Mouse (Mus musculus) embryonic fibroblast, embryonic 13.5 days (primary cell): ENCODE data around the gene Gm6588. TPM values are rescaled to one million over a fixed set of nuclear protein-coding genes. Genes with fewer than 3 reads are reported as not detected.

Source experiments
- H3K27ac ChIP-seq: 2 replicates; pipeline ENCODE4 v1.5.1; 2012; ENCODE audit warnings: low read length, control low read depth, inconsistent platforms; ENCODE audit not compliant: insufficient read depth
- H3K4me1 ChIP-seq: 2 replicates; pipeline ENCODE4 v1.6.1; 2011; ENCODE audit warnings: low read length; ENCODE audit not compliant: control insufficient read depth, insufficient read depth
- H3K4me3 ChIP-seq: 2 replicates; pipeline ENCODE4 v1.5.1; 2011; ENCODE audit warnings: mild to moderate bottlenecking, control low read depth, low read length; ENCODE audit not compliant: insufficient read depth
- CTCF ChIP-seq: IDR thresholded peaks from 2 replicates; pipeline ENCODE4 v1.5.1; 2011; ENCODE audit warnings: mild to moderate bottlenecking, control low read depth, low read length, moderate library complexity, borderline replicate concordance; ENCODE audit not compliant: insufficient read depth
- POLR2A ChIP-seq: IDR thresholded peaks from 2 replicates; pipeline ENCODE4 v1.6.1; 2011; ENCODE audit warnings: low read depth, mild to moderate bottlenecking, control low read depth, low read length, moderate library complexity
- polyA plus RNA-seq: library from polyadenylated mRNA; stranded (reverse); fragments of >200 nt; gene quantifications from 2 replicates; pipeline ENCODE4 v1.2.4, GENCODE M21; 2011; ENCODE audit warnings: low read depth; ENCODE audit not compliant: missing spikeins, insufficient read length

Gm6588 gene
- polyA plus RNA-seq, 1 experiment = not detected

GRCm38 (mm10) chr5:112491489-112491888 lies 42.3 kb downstream of the Gm6588 start:
- Histone ChIP-seq H3K27ac (no peak overlapping the region), H3K4me3 (no peak overlapping the region), H3K4me1 (no peaks in the 10 kb centered on the region)
- TF ChIP-seq CTCF (no peak), POLR2A (no peak)

- no peak overlapping the region for H3K4me3 ChIP-seq
- no peak overlapping the region for H3K27ac ChIP-seq
- TF ChIP-seq POLR2A (no peak), CTCF (no peak)
Measured at GRCm38 (mm10) chr5:112493492-112493891, 44.3 kb downstream of the Gm6588 start.

GRCm38 (mm10) chr5:112496753-112497369 lies 47.6 kb downstream of the Gm6588 start:
- no peak overlapping the region for H3K4me3 ChIP-seq
- TF ChIP-seq CTCF = no peak
- TF ChIP-seq POLR2A = no peak
- H3K4me1 ChIP-seq = no peaks in the 10 kb centered on the region
- H3K27ac ChIP-seq = no peak overlapping the region

More at GRCm38 (mm10) chr5:112493492-112493891, 44.3 kb downstream of the Gm6588 start:
- no peaks in the 10 kb centered on the region for H3K4me1 ChIP-seq

- TF ChIP-seq CTCF = no peak
- TF ChIP-seq POLR2A = no peak
- no peaks in the 10 kb centered on the region for H3K4me1 ChIP-seq
- no peak overlapping the region for H3K4me3 ChIP-seq
- no peak overlapping the region for H3K27ac ChIP-seq
Measured at GRCm38 (mm10) chr5:112498921-112499917, 50.0 kb downstream of the Gm6588 start.

GRCm38 (mm10) chr5:112499918-112500682 lies 50.9 kb downstream of the Gm6588 start:
- no peak for TF ChIP-seq POLR2A
- no peak for TF ChIP-seq CTCF
- Histone ChIP-seq H3K27ac (no peak overlapping the region), H3K4me1 (no peaks in the 10 kb centered on the region), H3K4me3 (no peak overlapping the region)

Other genes with a start within 250 kb of the Gm6588 start
- not detected in 2 replicates for gene Cryba4, start 196.9 kb upstream of the Gm6588 start, polyA plus RNA-seq
- not detected in 2 replicates for gene Crybb1, start 193.6 kb upstream of the Gm6588 start, polyA plus RNA-seq
- gene Tpst2, start 172.7 kb upstream of the Gm6588 start, polyA plus RNA-seq = 39.6 and 48.3 TPM in 2 replicates
- 15.6 and 21.8 TPM in 2 replicates for gene Tfip11, start 123.1 kb upstream of the Gm6588 start, polyA plus RNA-seq
- 19.2 and 24.2 TPM in 2 replicates for gene Srrd, start 106.4 kb upstream of the Gm6588 start, polyA plus RNA-seq
- gene Hps4, start 106.3 kb upstream of the Gm6588 start, polyA plus RNA-seq = 19.9 and 24.3 TPM in 2 replicates
- gene Gm6583, start 93.4 kb upstream of the Gm6588 start, polyA plus RNA-seq = not detected in 2 replicates
- gene Asphd2, start 54.6 kb upstream of the Gm6588 start, polyA plus RNA-seq = 2.0 and 4.3 TPM in 2 replicates
- gene Sez6l, start 127.8 kb downstream of the Gm6588 start, polyA plus RNA-seq = 0.32 TPM in 1 of 2 replicates, not detected in the other